Mouse (Mus musculus): ENCODE results near the gene Tk1. TPM values are rescaled to one million over a fixed set of nuclear protein-coding genes. Genes with fewer than 3 reads are reported as not detected.

Tk1 gene
- polyA plus RNA-seq (2012; rRNA removed), result 79.4 and 95.1 TPM in 2 replicates

DNA sequence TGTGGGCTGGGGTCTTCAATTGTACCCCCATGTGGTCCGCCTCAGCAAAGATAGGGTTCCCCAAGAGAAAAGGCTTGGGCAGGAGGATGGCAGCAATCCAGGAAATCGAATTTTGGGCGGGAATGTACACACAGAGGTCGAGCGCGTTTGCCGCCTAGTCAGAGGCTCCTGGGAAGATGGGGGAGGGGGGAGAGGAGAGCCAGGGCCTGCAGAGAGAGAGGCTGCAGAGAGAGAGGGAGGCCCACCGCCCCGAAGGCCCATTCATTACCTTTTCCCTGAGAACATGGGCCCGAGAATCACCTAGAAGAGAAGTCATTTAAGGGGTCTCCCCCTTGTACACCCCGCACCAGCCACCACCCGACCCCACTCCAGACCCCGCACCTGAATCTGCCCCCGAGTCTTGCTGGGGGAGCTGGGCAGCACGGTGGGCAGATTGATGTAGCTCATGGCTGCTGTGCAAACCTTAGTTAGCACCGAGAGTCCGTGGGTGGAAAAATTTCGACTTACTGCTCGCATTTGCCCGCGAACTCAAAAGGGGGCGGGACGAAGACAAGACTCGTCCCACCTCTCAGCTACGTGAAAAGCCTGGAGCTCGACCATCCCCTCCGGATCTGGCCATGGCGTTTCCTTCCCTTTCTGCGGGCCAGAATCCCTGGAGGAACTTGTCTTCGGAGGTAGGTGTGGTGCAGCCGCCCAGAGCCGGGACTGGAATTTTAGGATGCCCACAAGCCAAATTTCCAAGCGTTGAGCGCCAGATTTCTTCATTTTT lies at the start of gene Tk1, which contains the start of gene Afmid:
TSS of gene Tk1 (minus strand) at position 760 of the 769 bp plus-strand sequence.
TSS of gene Afmid (plus strand) at position 592 of the 769 bp plus-strand sequence.
- no peak for DNase-seq (ENCODE audit: low read depth, low spot score)
- WGBS, result under 1% methylated on average over 34 of the region's 34 CpGs

DNA sequence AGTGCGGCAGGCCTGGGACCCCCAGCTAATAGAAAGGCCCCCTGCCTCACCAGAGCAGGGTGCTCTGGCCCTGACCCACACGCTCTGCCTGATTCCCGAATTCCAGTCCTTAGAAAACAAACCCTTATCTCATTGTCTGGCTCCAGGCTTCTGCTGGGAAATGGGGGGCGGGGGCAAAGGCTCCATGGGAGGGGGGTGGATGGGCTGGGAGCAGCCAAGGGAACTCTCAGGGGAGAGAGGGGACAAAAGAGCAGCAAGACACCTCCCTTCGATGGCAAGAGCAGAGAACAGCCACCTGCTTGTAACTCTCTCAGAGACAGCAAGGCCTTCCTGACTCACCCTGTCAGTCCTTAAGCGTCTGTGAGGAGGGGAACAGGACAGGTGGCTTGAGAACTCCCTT lies 49.8 kb upstream of the Tk1 start:
- no peak for DNase-seq (ENCODE audit: low read depth, low spot score)
- WGBS, result 73% methylated on average over 6 of the region's 6 CpGs

DNA sequence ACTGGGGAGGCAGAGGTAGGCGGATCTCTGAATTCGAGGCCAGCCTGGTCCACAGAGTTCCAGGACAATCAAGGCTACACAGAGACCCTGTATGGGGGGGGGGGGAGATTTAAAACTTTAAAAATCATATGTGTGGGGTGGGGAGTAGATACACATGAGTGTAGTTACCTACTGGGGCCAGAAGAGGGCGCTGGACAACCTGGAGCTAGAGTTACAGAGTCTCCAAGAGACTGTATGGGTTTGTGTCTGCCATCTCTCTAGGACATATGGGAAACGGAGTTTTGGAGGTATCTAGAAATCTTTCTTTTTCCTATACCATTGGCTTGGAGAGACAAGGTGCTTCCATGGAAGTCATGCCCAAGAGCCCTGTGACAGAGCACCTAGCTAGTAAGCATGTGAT lies 48.5 kb upstream of the Tk1 start:
- 63% methylated on average over 4 of the region's 4 CpGs for WGBS
- DNase-seq (ENCODE audit: low read depth, low spot score), result no peak

DNA sequence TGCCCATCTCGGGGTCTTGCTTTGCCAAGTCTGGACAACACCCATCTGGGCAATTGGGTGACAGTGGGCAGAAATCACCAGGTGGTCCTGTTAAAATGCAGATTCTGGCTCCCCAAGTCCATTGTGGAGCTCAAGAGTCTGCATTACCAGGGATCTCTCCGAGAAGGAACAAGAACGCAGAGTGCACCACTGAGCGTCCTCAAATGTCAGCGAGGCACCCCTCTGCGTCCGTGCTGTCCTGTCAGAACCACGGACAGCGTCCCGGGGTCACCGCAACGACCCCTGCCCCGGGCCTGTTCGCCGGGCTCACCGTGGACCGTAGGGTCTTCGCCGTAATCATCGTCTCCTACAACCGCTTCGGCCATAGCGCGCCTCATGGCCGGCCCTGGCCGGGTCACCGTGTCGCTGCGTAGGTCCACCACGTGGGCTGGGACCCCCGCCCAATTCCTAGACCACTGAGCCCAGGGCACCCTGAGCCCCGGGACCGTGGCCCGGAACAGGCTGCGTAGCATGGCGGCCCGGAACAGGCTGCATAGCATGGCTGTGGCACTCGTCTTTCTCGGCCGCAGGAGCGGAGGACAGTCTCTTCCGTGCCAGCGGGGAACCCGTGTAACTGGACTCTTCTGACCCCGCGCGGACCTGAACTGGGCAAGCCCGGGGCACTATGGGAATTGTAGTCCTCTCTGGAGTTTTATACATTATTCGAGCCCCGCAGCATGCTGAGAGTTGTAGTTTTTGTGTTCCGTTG lies 47.1 kb upstream of the Tk1 start, which contains the start of gene Tha1:
TSS of gene Tha1 (minus strand) at position 621 of the 748 bp plus-strand sequence.
- 2% methylated on average over 51 of the region's 51 CpGs for WGBS
- peak; percentile 57 for DNase-seq (ENCODE audit: low read depth, low spot score)

DNA sequence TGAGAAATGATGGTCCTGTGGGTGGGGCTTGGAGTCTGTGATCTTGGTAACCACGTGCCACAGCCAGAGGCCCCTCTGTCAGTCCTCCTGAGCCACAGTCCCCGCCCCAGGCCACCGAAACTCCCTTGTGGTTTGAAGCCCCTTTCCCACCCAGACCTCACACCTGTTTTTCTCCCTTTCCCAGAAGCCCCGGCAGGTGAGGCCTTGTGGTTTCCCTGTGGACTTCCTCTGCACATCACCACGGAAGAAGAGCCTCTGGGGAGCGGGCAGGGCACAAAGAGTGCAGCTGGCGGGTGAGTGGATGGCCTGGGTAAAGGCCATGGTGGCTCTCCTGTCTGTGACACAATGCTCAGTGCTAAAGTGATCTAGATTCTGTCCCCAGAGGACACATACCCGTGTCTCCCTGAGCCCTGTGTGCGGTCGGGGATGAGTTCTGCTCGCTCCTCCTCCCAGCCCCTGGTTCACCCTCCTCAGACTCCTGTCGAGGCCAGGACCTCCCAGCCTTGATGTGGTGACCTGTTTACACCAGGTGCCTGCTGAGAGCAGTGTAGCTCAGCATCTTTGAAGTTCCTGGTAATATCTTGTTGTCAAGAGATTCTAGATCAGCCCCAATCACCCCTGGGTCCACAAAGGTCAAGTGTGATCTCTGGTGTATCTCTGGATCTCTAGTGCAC lies 46.2 kb upstream of the Tk1 start:
- DNase-seq (ENCODE audit: low read depth, low spot score), result no peak
- WGBS, result 62% methylated on average over 12 of the region's 12 CpGs

DNA sequence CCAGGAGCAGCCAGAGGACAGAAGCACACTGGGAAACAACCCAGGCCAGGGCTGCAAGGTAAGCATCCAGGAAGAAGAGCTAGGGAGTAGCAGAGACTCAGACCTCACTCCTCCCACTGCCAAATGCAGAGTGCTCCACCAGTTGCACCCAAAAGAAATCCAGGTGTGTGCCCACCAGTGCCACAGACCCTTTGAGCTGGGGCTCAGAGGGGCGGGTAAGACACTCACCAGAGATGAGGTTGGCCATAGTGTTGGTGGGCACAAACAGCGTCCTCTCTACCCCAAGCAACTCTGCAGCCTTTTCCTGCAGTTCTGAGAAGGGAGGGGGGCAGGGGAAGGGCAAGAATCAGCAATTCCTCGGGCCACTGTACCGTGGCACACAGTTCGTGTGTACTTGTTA lies 45.5 kb upstream of the Tk1 start:
- 82% methylated on average over 5 of the region's 5 CpGs for WGBS
- DNase-seq (ENCODE audit: low read depth, low spot score), result no peak

DNA sequence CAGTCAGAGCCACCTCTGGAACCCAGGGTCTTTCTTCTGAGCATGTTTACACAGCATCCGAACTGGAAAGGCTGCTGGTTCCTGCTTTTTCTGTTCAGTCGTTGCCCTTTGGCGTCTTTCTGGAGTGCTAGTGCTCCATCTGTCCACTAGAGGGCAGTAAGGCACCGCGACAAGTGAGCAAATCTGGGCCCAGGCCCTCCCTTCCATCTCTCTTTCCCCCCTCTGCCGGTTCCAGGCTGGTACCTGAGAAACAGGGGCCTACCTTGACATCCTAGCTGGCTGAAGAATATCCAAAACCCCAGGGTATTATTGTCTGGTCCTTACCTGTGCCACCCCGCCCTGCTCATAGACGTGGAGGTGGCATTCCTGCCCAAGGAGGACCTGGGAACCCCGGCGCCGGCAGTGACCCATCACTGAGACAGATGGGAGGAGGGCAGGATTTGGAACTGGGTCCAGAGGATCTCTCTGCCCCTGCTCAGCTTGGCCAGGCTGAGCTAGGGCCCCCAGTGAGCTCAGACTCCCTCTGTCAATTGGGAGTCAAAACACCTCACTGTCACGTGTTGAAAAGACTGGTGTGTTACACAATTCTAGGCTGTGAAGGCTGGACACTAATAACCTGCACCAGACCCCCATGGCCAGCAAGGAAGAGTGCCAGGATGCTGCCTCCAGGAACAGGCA lies 44.9 kb upstream of the Tk1 start:
- DNase-seq (ENCODE audit: low read depth, low spot score), result peak; percentile 72
- WGBS, result 40% methylated on average over 12 of the region's 12 CpGs

DNA sequence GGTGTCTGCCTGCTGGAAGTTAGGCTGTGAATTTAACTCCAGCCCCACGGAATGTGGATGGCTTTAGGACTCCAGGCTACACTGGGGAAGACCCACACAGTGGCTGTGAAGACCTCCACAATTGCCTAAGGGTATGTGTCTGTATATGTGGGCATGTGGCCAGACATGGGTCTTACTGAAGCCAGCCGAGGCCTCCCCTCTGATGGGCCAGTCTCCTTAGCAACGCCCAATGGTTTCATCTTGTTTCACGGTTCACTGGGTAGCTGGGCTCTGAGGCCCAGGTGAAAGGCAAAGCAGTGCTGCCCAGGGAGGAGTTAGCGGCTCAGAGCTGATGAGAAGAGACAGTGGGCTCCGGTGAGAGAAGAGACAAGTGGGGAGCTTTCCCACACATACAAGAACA lies 40.1 kb upstream of the Tk1 start:
- WGBS, result 72% methylated on average over 6 of the region's 6 CpGs

DNA sequence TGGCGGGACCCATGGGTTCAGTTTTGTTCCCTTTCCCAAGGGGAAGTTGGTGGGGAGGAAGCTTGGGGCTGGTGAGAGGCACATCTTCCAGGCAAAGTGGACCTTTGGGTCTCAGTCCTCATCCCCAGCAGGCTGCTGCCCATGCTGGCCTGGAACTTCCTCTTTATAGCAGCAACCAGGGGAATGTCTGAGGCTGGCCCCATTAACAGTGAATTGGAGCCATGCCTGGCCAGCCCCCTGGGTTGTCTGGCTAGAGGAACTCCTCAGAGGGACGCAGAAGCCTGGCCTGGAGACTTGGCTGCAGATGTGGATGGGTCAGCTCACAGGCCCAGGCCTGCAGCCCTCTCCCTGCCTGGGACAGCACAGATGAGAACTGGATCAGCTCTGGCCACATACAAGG lies 38.9 kb upstream of the Tk1 start:
- 51% methylated on average over 2 of the region's 2 CpGs for WGBS

More for the DNA sequence above, 40.1 kb upstream of the Tk1 start:
- DNase-seq (ENCODE audit: low read depth, low spot score), result no peak

DNA sequence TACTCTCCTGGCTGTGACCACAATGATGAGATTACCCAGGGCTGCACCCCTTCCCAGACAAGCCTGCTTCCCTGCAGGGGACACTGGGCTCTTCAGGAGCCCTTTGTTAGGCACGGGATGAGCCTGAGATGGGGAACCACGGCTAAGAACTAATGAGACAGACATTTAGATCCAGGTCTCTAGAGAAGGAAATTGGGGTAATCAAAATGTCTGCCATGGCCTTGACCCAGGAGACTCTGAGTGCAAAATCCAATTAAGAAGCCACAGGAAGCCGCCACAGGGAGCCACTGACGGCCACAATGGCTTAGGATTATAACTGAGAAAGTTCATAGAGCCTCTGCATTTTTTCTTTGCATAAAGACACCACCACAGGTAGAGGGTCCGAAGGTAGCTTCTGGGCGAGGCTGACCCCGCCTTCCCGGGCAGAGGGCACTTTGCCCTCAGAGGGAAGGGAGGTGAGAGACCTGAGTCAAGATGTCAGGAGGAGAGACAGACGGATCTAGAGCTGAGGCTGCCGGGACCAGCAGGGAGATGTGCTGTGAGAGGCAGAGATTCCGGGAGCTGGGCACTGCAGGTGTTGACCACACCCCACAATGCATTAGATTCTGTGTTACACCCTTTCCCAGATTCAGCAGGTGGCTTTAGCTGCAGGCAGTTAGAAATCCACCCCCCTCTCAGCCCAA lies 37.4 kb upstream of the Tk1 start:
- DNase-seq (ENCODE audit: low read depth, low spot score), result peak; percentile 32
- WGBS, result 22% methylated on average over 11 of the region's 11 CpGs

More for the DNA sequence above, 38.9 kb upstream of the Tk1 start:
- no peak for DNase-seq (ENCODE audit: low read depth, low spot score)

DNA sequence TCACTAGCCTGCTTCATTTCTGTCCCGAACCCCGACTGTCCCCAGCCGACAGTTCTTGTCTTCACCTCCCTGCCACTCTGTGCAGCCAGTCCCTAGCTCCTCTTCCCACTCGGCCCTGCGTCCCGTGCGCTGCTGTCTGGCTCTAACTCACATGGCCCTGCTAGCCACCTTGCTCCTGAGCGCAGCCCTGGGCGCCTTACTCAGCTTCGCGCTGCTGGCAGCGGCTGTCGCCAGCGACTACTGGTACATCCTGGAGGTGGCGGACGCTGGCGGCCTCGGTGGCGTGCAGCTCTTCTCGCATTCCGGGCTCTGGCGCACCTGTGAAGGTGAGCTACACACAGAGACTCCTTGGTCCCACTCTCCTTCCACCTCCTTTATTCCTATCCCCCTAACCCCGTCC lies 34.7 kb upstream of the Tk1 start, which contains the start of gene Tmem235:
TSS of gene Tmem235 (plus strand) at position 152 of the 400 bp plus-strand sequence.
- 19% methylated on average over 23 of the region's 23 CpGs for WGBS
- no peak for DNase-seq (ENCODE audit: low read depth, low spot score)

DNA sequence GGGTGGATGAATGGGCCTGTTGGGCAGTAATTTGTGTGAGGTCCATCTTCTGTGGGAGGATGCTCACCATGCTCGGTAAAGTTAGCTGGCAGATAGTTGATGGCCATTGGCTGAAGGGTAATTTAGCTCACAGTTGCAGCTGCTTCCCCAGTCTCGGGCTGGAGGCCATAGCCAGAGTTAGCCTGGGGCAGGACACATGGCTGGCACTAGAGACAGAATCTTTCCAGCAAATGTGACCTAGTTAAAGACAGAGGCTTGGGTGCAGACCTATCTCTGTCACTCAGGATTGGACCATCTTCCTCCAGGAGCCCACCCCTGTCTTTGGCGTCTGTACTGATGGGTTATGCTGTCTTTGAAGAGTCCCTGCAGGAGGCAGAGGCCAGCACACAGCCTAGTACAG lies 32.5 kb upstream of the Tk1 start:
- DNase-seq (ENCODE audit: low read depth, low spot score), result no peak

DNA sequence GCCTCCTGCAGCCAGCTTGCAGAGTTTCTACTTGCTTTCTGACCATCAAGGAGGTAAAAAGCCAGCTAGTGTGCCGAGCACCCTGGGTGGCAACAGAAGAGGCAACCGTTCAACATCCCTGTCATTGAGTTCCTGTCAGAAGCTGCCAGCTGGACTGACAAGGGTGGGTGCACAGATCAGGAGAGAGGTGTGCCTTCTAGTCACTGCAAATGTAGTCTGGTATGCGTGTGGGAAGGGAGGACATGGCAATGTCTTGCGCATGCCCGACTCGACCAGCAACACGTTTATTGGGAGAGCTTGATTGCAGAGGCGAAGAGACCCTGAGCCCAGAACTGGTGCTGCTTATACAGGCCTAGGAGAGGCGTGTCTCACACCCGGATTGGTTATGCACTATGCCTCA lies 31.6 kb upstream of the Tk1 start:
- WGBS, result 91% methylated on average over 10 of the region's 10 CpGs

More for the DNA sequence above, 32.5 kb upstream of the Tk1 start:
- WGBS, result 58% methylated on average over 3 of the region's 3 CpGs

DNA sequence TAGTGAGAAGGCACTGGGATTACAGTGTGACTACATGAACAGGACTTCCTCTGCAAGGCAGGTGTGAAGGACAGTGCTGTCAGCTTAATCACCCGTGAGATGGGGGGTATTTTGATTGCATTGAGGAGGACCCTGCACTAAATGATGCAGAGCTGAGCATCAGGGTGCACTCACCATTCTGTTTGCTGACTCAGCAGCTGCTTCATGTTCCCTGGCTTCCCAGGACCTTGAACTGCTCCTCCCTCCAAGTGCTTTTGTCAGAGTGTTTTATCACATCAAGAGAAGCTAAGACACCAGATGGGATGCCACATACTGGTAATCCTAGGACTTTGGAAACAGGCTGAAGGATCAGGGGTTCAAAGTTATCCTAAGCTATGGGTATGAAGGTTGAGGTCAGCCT lies 30.1 kb upstream of the Tk1 start:
- WGBS, result 84% methylated on average over 1 of the region's 1 CpGs
- no peak for DNase-seq (ENCODE audit: low read depth, low spot score)

More for the DNA sequence above, 31.6 kb upstream of the Tk1 start:
- no peak for DNase-seq (ENCODE audit: low read depth, low spot score)

DNA sequence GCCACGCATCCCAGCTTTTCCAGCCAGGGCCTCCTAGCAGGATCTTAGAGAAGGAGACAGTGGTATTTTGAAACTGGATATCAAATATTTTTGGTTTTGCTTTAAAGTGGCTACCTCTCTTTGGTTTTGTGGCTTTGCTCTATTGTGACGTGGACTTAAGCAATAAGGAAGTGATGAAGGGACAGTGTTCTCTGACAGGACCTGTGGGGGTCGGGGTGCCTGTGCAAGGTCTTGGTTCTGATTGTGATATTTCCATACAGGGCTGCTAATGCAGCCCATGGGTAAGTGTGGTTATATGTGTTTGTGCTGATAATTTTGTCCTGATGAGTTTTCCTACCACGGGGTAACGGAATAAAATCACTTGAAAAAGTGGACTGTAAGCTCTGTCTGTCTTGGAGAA lies 29.5 kb upstream of the Tk1 start:
- WGBS, result 79% methylated on average over 5 of the region's 5 CpGs
- no peak for DNase-seq (ENCODE audit: low read depth, low spot score)

DNA sequence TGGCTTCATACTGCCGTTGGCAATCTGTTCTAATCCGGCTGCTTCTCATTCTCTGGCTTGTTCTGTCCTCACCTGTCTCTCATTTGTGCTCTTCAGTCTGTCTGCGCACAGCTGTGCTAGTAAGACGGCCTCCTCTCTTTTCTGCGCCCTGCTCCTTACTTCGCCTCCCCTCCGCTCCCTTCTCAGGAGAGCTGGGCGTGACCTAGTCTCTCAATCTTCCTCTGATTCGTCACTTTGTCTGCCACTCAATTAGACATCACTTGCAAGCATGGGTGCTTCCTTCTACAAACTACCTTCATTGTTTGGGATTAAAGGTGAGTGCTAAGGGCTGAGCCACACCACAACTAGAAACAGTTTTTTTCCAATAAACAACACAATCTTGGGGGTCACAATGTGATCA lies 28.3 kb upstream of the Tk1 start:
- no peak for DNase-seq (ENCODE audit: low read depth, low spot score)
- 96% methylated on average over 9 of the region's 9 CpGs for WGBS

DNA sequence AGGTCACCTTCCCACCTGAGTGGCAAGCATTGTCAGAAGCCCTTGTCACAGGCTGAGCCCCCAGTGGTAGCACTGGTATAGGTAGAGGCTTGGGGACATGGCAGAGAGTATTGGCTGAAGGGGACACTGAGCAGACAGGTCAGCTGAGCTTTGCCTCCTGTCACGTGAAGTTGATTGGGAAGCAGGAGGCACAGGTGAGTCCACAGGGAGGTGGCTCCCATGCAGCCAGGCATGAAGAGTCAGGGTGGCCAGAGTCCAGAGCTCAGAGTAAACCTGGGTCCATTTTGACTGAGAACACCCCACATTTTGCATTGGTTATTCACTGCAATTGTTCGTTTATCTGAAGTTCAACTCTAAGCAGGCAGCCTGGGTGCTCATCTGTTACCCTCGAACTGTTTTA lies 27.0 kb upstream of the Tk1 start:
- DNase-seq (ENCODE audit: low read depth, low spot score), result no peak
- 84% methylated on average over 3 of the region's 3 CpGs for WGBS

DNA sequence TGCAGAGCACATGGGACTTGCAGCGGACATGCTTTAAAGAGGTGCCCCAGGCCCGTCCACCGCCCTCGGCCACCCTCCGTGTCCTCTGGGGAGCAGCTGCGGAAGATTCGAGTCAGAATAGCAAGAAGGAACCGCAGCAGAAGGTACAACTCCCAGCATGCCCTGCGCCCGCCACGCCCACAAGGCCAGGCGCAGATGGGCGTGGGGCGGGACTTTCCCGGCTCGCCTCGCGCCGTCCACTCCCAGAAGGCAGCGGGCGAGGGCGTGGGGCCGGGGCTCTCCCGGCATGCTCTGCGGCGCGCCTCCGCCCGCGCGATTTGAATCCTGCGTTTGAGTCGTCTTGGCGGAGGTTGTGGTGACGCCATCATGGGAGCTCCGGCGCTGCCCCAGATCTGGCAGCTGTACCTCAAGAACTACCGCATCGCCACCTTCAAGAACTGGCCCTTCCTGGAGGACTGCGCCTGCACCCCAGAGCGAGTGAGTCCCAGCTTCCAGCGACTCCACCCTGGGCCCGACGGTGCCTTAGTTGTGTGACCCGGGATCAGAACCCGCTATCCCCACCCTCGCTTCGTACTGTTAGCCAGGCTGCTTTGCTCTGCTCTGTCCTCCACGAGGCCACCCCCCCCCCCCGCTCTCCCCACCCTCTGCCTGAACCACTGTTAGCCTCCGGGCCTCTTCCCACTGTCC lies 23.2 kb upstream of the Tk1 start, which contains the start of gene Birc5:
TSS of gene Birc5 (plus strand) at position 267 of the 687 bp plus-strand sequence.
- WGBS, result under 1% methylated on average over 51 of the region's 51 CpGs
- no peak for DNase-seq (ENCODE audit: low read depth, low spot score)

All from large intestine, adult 2 months (tissue).